Mouse (Mus musculus) bone marrow, adult 2 months (tissue): Measurements from ENCODE around the gene Ghrh.

Experiments used
- CTCF ChIP-seq: fragments of 200-500 bp; IDR thresholded peaks from 2 replicates; pipeline ENCODE4 v1.5.1; 2011; ENCODE audit warnings: low read length, control low read depth; ENCODE audit not compliant: control insufficient read depth, insufficient read depth
- POLR2A ChIP-seq: fragments of 200-500 bp; IDR thresholded peaks from 2 replicates; pipeline ENCODE4 v1.6.1; 2011; ENCODE audit warnings: low read depth, mild to moderate bottlenecking, control low read depth, low read length, borderline replicate concordance; ENCODE audit not compliant: control insufficient read depth

DNA sequence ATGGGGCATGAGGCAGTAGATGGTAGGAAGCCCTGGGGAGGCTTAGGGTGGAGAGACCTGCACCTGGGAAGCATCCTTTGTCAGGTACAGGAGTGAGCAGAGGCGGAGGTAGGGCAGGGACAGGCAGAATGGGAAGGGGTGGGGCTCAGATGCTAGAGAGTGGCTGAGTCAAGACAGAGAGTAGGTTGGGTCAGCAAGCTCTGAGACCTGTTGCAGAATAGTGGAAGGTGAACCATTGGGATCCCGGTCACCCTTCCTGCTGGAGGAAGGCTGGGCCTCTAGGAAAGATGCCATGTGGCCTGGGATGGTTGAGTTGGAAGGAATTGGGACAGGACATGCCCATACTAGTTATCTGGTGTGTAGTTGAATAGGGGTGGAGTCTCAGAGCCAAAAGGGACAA is 45.0 kb upstream of the Ghrh start:
- TF ChIP-seq CTCF: no peak
- TF ChIP-seq POLR2A: no peak
